Mouse (Mus musculus) bone marrow, adult 2 months (tissue): ENCODE measurements around the gene Armc7.

Source experiments
- CTCF ChIP-seq: fragments of 200-500 bp; IDR thresholded peaks from 2 replicates; pipeline ENCODE4 v1.5.1; 2011; ENCODE audit warnings: low read length, control low read depth; ENCODE audit not compliant: control insufficient read depth, insufficient read depth
- POLR2A ChIP-seq: fragments of 200-500 bp; IDR thresholded peaks from 2 replicates; pipeline ENCODE4 v1.6.1; 2011; ENCODE audit warnings: low read depth, mild to moderate bottlenecking, control low read depth, low read length, borderline replicate concordance; ENCODE audit not compliant: control insufficient read depth

- TF ChIP-seq CTCF (no peak), POLR2A (no peak)
Measured at GRCm38 (mm10) chr11:115510507-115510888, 35.0 kb downstream of the Armc7 start.
